In the genomic region with DNA sequence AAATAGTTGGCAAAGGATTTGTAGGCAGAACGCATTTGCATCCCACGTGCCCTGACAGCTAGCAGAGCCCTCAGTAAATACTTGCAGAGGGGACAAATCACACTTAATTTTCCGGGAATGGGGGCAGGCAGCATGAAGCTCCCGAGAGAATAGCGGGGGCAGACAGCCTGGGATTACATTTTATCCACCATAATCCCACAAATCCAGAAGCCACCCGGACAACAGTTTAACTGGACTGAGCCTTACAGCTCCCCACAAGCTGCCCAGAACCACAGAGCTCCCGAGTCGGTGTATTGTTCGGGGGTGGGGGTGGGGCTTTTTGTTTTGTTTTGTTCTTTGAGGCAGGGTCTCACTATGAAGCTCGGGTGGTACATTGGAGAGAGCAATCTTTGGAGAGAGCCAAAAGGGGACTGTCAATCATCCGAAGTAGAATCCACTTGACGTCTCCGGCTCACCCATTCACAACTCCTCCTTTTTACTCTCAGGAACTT, we compare ENCODE assay signal across 8 mouse cellular contexts. TPM values are rescaled to one million over a fixed set of nuclear protein-coding genes. Genes with fewer than 3 reads are reported as not detected.
DNase-seq lines count a peak whose midpoint lies in the region; ATAC-seq lines count a peak whose summit lies in the region.

No protein-coding gene starts in this region.

- H3K27ac ChIP-seq in kidney, embryonic 14.5 days (ENCODE audit: low read depth, low read length): no peak overlapping the region
- no peak overlapping the region for H3K27ac ChIP-seq in brown adipose tissue, adult 24 weeks (replicated peaks; ENCODE audit: low read depth, low read length)
- 0 out of 2 replicates have a peak overlapping the region, but pooled peaks have one; percentile 47 for H3K27ac ChIP-seq in intestine, embryonic 14.5 days (ENCODE audit: low read depth)

- intact Hi-C loops in gastrocnemius, postnatal 14 days (cut with DNase I; ENCODE audit: low total_unique reads): no loop called here

- H3K36me3 ChIP-seq in kidney, embryonic 14.5 days (ENCODE audit: control insufficient read depth, insufficient read depth, low read length): no peaks in the 10 kb centered on the region
- no peaks in the 10 kb centered on the region for H3K36me3 ChIP-seq in intestine, embryonic 14.5 days (ENCODE audit: control insufficient read depth, insufficient read depth, low read length)

- H3K9me3 ChIP-seq in kidney, embryonic 14.5 days (ENCODE audit: control insufficient read depth, low read length): no peaks in the 10 kb centered on the region
- no peaks in the 10 kb centered on the region for H3K9me3 ChIP-seq in intestine, embryonic 14.5 days (ENCODE audit: control insufficient read depth, low read length)

- no peak for DNase-seq in kidney, adult 8-10 months
- DNase-seq in intestine, embryonic 14.5 days (ENCODE audit: low spot score): no peak
- DNase-seq in neural tube, embryonic 10.5 days (ENCODE audit: extremely low spot score, low spot score): peak; percentile 42
- DNase-seq in urinary bladder, postnatal 10 days (ENCODE audit: low spot score): no peak
- no peak for DNase-seq in c-Kit-positive CD71-positive TER-119-positive erythroid progenitor cells, embryonic 14.5 days (ENCODE audit: low spot score)
- no peak for DNase-seq in gastrocnemius, postnatal 14 days

- ATAC-seq in kidney, embryonic 14.5 days (ENCODE audit: low FRiP score, low TSS enrichment): peak; percentile 7; the same call in 1 of the 2 replicates
- peak; percentile 20; the same call in 1 of the 2 replicates for ATAC-seq in intestine, embryonic 14.5 days (replicated peaks; ENCODE audit: low FRiP score, low TSS enrichment, low read depth)

- peak overlapping the region; percentile 57 for H3K4me3 ChIP-seq in kidney, embryonic 14.5 days (ENCODE audit: low read length)
- peak overlapping the region; percentile 86 for H3K4me3 ChIP-seq in brown adipose tissue, adult 24 weeks (ENCODE audit: insufficient read depth, low read depth, low read length)
- H3K4me3 ChIP-seq in intestine, embryonic 14.5 days (ENCODE audit: low read depth, low read length): peak overlapping the region; percentile 62

- H3K4me2 ChIP-seq in kidney, embryonic 14.5 days (replicated peaks; ENCODE audit: low read depth, low read length): peak overlapping the region; percentile 96
- peak overlapping the region; percentile 88 for H3K4me2 ChIP-seq in intestine, embryonic 14.5 days (ENCODE audit: low read length)

- peaks cover 24% of the 10 kb centered on the region for H3K4me1 ChIP-seq in kidney, embryonic 14.5 days (ENCODE audit: control insufficient read depth, insufficient read depth, low read length)
- peaks cover 2% of the 10 kb centered on the region; the same call in 1 of the 2 replicates for H3K4me1 ChIP-seq in brown adipose tissue, adult 24 weeks (ENCODE audit: control insufficient read depth, insufficient read depth, insufficient read length, low read length)
- H3K4me1 ChIP-seq in intestine, embryonic 14.5 days (replicated peaks; ENCODE audit: control insufficient read depth, insufficient read depth, low read length): peaks cover 19% of the 10 kb centered on the region

- no peaks in the 10 kb centered on the region for H3K27me3 ChIP-seq in kidney, embryonic 14.5 days (ENCODE audit: control insufficient read depth, insufficient read depth, low read length)
- H3K27me3 ChIP-seq in intestine, embryonic 14.5 days (replicated peaks; ENCODE audit: control insufficient read depth, insufficient read depth, low read length): no peaks in the 10 kb centered on the region; the same call in 1 of the 2 replicates

- WGBS in kidney, embryonic 14.5 days: 2% methylated on average over 13 of the region's 13 CpGs
- 2% methylated on average over 13 of the region's 13 CpGs for WGBS in intestine, embryonic 14.5 days

- peak overlapping the region; percentile 75; the same call in 1 of the 2 replicates for H3K9ac ChIP-seq in kidney, embryonic 14.5 days (ENCODE audit: low read depth, low read length)
- peak overlapping the region; percentile 69 for H3K9ac ChIP-seq in intestine, embryonic 14.5 days (ENCODE audit: low read length)

RNA-seq across cellular contexts. Expression of gene Dusp5, which starts 0.7 kb away (rescaled TPM):
- 11.3 and 15.6 TPM in 2 replicates for polyA plus RNA-seq in kidney, embryonic 14.5 days (2014; fragmentation: Nextera tagmentation; extraction: Ambion mirVana)
- polyA plus RNA-seq in brown adipose tissue, adult 24 weeks (2012; ENCODE audit: insufficient read depth, insufficient read length, missing spikeins): 0.83 TPM in 1 of 2 replicates, not detected in the other
- 5.8 and 7.3 TPM in 2 replicates for polyA plus RNA-seq in intestine, embryonic 14.5 days (2014; fragmentation: Nextera tagmentation; extraction: Ambion mirVana)
- total RNA-seq in gastrocnemius, postnatal 14 days (2021): 1 to 10 TPM; 1.3 to 2.2 TPM
